Mouse (Mus musculus) forebrain, postnatal 0 days (tissue): Measurements from ENCODE around the gene Hcn2. TPM values are rescaled to one million over a fixed set of nuclear protein-coding genes. Genes with fewer than 3 reads are reported as not detected.

Experiments used
- ATAC-seq: fragments of 200-750 bp; cut with Nextera tagmentation; 2 replicates; pipeline ENCODE4 v1.8.0; 2017; ENCODE audit warnings: mild to moderate bottlenecking, moderate library complexity
- DNase-seq: peaks from one replicate; pipeline ENCODE4 v3.0.0-alpha.2; 2015
- H3K27ac ChIP-seq: fragments of 300-500 bp; sonication (generic); 2 replicates; pipeline ENCODE4 v1.5.1; 2014; ENCODE audit warnings: low read depth, mild to moderate bottlenecking, antibody characterized with exemption, low read length, moderate library complexity, mixed read lengths
- H3K27me3 ChIP-seq: fragments of 300-500 bp; sonication (generic); 2 replicates; pipeline ENCODE4 v1.6.1; 2014; ENCODE audit warnings: mild to moderate bottlenecking, low read length, mixed read lengths; ENCODE audit not compliant: insufficient read depth
- H3K36me3 ChIP-seq: fragments of 300-500 bp; sonication (generic); 2 replicates; pipeline ENCODE4 v1.6.1; 2014; ENCODE audit warnings: mild to moderate bottlenecking, moderate library complexity; ENCODE audit not compliant: insufficient read depth
- H3K4me1 ChIP-seq: fragments of 300-500 bp; sonication (generic); 2 replicates; pipeline ENCODE4 v1.6.1; 2014; ENCODE audit warnings: antibody characterized with exemption; ENCODE audit not compliant: insufficient read depth
- H3K4me2 ChIP-seq: fragments of 300-500 bp; sonication (generic); 2 replicates; pipeline ENCODE4 v1.6.1; 2014; ENCODE audit warnings: low read depth, mild to moderate bottlenecking, moderate library complexity
- H3K4me3 ChIP-seq: fragments of 300-500 bp; sonication (generic); 2 replicates; pipeline ENCODE4 v1.5.1; 2014; ENCODE audit warnings: low read depth, low read length, mixed read lengths
- H3K9ac ChIP-seq: fragments of 300-500 bp; sonication (generic); 2 replicates; pipeline ENCODE4 v1.6.1; 2014; ENCODE audit warnings: mild to moderate bottlenecking
- H3K9me3 ChIP-seq: fragments of 300-500 bp; sonication (generic); 2 replicates; pipeline ENCODE4 v1.6.1; 2016; ENCODE audit warnings: low read length
- CTCF ChIP-seq: sonication (generic); IDR thresholded peaks from 2 replicates; pipeline ENCODE4 v1.5.1; 2016; ENCODE audit warnings: antibody characterized with exemption, control low read depth, low read depth
- WGBS: fragments of 180-500 bp; shearing (Covaris S2); extraction: QIAGEN DNeasy Blood & Tissue Kit; methylation state at CpG from one replicate; pipeline ENCODE4 v1.1.7; 2014; 5-methylcytosine and 5-hydroxymethylcytosine counted together
- polyA plus RNA-seq: library from polyadenylated mRNA; unstranded; fragments of >200 nt; fragmentation: Nextera tagmentation; extraction: Ambion mirVana; gene quantifications from 2 replicates; pipeline ENCODE4 v1.2.1, GENCODE M21; 2015
- total RNA-seq: library from RNA; depleted of rRNA; stranded (reverse); fragments of >200 nt; gene quantifications from 2 replicates; pipeline ENCODE4 v1.2.3, GENCODE M21; 2014; rRNA removed

Hcn2 gene
- total RNA-seq = 28.0 and 34.5 TPM in 2 replicates
- polyA plus RNA-seq = 3.6 and 4.7 TPM in 2 replicates

DNA sequence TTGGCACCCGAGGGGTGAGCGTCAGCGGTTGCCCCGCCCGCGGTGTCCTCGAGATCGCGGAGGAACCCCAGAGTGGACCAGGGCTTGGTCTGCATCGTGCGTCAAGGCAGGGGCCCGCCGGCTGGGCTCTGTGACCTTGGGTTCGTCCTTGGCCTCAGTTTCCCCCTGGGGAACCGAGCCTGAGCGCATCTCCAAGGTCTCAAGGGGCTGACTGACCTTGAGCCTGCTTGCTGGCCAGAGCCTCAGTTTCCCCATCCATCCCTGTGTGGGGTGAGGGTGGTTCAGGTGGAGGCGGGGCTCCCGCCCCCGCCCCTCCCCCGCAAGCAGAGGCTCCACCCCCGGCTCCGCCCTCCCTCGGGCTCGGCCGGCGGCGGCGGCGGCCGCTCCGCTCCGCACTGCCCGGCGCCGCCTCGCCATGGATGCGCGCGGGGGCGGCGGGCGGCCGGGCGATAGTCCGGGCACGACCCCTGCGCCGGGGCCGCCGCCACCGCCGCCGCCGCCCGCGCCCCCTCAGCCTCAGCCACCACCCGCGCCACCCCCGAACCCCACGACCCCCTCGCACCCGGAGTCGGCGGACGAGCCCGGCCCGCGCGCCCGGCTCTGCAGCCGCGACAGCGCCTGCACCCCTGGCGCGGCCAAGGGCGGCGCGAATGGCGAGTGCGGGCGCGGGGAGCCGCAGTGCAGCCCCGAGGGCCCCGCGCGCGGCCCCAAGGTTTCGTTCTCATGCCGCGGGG lies at the start of gene Hcn2:
TSS of gene Hcn2 (plus strand) at position 381 of the 734 bp plus-strand sequence.
- WGBS = 5% methylated on average over 71 of the region's 91 CpGs

DNA sequence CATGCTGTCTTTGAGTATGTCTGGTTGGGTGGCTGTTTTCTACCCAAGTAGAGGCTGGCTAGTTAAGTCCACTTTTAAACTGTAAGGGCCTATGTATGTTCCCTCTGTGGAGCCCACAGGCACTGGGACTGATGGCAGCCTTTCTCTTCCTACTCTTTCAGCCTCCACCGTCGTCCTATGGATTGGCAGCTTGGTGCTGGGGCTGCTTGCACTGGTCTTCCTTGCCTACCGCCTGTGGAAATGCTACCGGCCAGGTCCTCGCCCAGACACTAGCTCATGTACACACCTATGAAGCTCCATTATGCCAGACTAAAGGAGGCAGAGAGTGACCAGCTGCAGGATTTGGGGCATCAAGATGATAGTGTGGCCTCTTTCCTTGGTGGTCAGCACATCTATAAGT lies 48.4 kb upstream of the Hcn2 start:
- H3K9me3 ChIP-seq = no peaks in the 10 kb centered on the region
- peak overlapping the region; percentile 10; the same call in 1 of the 2 replicates for H3K9ac ChIP-seq
- peak overlapping the region; percentile 95 for H3K27ac ChIP-seq
- H3K27me3 ChIP-seq = no peaks in the 10 kb centered on the region
- ATAC-seq (no peak), DNase-seq (no peak)
- 86% methylated on average over 5 of the region's 5 CpGs for WGBS
- peak overlapping the region; percentile 100 for H3K4me3 ChIP-seq
- H3K4me1 ChIP-seq = peaks cover 18% of the 10 kb centered on the region
- H3K36me3 ChIP-seq = peaks cover 4% of the 10 kb centered on the region; the same call in 1 of the 2 replicates
- peak overlapping the region; percentile 89 for H3K4me2 ChIP-seq
- TF ChIP-seq CTCF = no peak

More for the DNA sequence above, at the start of gene Hcn2:
- peak within 1 kb of the TSS; percentile 79 for H3K4me3 ChIP-seq
- H3K27me3 ChIP-seq = peaks cover 12% of the 10 kb centered on the region
- H3K4me2 ChIP-seq = peak within 1 kb of the TSS; percentile 93
- peaks cover 6% of the 10 kb centered on the region for H3K36me3 ChIP-seq
- TF ChIP-seq CTCF = no peak
- peak; percentile 47 for DNase-seq
- H3K27ac ChIP-seq = peak within 1 kb of the TSS; percentile 62
- ATAC-seq = peak; percentile 65
- H3K4me1 ChIP-seq = peaks cover 12% of the 10 kb centered on the region
- peak within 1 kb of the TSS; percentile 72 for H3K9ac ChIP-seq
- no peaks in the 10 kb centered on the region for H3K9me3 ChIP-seq

DNA sequence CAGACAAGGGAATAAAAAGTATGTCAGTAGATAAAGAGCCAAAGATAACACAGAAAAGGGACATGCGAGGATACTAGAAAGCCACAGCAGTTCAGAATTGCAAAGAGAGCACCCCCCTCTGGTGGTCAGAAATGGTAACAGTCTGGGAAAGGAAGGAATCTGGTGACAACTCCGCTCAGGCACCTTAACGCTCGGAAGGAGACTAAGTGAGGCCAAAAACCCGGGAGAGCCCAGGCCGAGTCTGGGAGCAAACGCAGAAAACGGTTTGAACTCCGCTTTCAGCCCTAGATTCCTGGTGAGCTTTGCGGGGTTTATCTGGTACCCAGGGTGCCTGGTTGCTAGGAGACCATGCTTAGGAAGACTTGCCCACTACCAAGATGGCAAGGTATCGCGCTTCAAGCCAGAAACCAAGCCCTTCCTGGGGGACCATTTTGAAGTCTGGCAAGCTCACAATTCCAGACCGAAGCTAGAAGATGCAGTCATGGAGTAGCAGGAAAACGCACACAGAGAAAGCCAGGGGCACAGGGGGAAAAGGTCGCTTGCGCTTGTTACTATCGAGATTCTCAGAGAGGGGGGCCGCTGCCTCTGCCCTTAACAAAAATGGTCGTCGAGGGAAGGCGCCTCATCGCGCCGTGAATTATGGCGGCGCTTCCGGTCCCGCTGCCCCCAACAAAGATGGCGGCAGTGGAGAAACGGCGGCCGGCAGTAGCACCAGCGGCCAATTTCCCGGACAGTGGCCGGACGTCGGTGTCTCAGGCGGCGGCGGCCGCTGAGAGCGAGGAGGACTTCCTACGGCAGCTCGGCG lies 47.5 kb upstream of the Hcn2 start, which contains the start of gene Tpgs1:
TSS of gene Tpgs1 (plus strand) at position 599 of the 805 bp plus-strand sequence.
- peak within 1 kb of the TSS; percentile 96 for H3K9ac ChIP-seq
- peak within 1 kb of the TSS; percentile 89 for H3K4me2 ChIP-seq
- WGBS = under 1% methylated on average over 45 of the region's 45 CpGs
- peak within 1 kb of the TSS; percentile 95 for H3K27ac ChIP-seq
- DNase-seq (peak; percentile 98), ATAC-seq (peak; percentile 92)
- no peaks in the 10 kb centered on the region for H3K9me3 ChIP-seq
- H3K4me3 ChIP-seq = peak within 1 kb of the TSS; percentile 100
- peaks cover 18% of the 10 kb centered on the region for H3K4me1 ChIP-seq
- H3K27me3 ChIP-seq = no peaks in the 10 kb centered on the region
- peak; percentile 93 for TF ChIP-seq CTCF
- H3K36me3 ChIP-seq = peaks cover 4% of the 10 kb centered on the region; the same call in 1 of the 2 replicates

DNA sequence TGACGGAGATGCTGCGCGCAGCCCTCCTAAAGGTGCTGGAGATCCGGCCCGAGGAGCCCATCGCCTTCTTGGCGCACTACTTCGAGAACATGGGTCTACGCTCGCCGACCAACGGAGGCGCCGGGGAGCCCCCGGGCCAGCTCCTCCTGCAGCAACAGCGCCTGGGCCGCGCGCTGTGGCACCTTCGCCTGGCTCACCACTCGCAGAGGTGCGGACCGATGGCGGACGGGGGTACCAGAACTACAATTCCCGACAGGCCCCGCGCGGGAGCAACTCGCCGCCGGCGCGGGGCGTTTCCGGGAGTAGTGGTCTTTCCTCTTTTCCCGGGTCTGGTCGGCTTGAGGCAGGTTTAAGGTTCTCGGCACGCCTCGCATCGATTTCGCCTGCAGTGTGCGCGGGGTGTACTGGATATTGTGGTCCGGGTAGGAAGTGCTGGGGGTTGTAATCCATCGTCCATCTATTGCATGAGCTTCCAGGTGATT lies 46.8 kb upstream of the Hcn2 start:
- Histone ChIP-seq H3K4me1 (peaks cover 18% of the 10 kb centered on the region), H3K9me3 (no peaks in the 10 kb centered on the region), H3K27me3 (no peaks in the 10 kb centered on the region), H3K4me3 (peak overlapping the region; percentile 100), H3K9ac (peak overlapping the region; percentile 96), H3K36me3 (peaks cover 4% of the 10 kb centered on the region; the same call in 1 of the 2 replicates), H3K4me2 (peak overlapping the region; percentile 89), H3K27ac (peak overlapping the region; percentile 95)
- WGBS = 3% methylated on average over 39 of the region's 47 CpGs
- DNase-seq (peak; percentile 88), ATAC-seq (peak; percentile 67)
- 0 out of 2 replicates have a peak, but pooled peaks have one; percentile 1 for TF ChIP-seq CTCF

DNA sequence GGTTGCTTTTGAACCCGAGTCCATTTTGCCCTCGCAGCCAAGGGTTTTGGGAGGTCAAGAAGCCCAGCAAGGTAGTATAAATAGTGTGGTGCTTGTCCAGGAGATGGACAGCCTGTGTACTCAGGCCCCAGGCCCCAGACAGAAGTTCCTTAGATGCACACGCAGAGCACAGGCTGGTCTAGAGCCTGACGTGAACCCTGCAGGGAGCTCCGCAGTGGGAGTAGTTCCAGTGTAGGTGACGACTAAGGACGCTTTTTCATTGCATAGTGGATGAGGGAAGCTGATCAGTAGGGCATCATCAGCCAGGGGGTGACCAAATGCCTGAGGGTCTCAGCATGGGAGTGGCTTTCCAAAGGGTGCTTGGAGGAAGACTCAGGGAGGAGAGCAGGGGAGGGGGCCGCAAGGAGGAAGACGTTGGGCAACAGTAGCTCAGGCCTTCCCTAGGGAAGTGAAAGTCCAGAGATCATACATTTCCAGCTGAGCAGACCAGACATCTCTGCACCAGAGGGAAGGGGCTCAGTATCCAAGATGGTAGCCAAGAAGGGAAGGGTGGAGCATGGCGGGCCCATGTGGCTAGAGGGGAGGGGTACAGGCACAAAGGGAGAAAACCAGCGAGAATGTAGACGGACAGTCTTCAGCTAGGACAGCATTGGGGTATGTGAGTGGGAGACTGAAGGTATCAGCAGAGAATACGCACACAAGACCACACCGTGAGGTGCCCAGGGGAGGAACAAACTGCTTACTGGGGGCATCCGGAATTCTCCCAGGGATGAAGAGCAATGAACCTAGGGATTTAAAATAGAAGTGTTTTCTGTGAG lies 46.2 kb upstream of the Hcn2 start:
- no peak for TF ChIP-seq CTCF
- 35% methylated on average over 15 of the region's 15 CpGs for WGBS
- no peak for DNase-seq

More for the DNA sequence above, 46.2 kb upstream of the Hcn2 start:
- Histone ChIP-seq H3K4me2 (peak overlapping the region; percentile 89), H3K9me3 (no peaks in the 10 kb centered on the region), H3K4me1 (peaks cover 18% of the 10 kb centered on the region), H3K36me3 (peaks cover 5% of the 10 kb centered on the region; the same call in 1 of the 2 replicates), H3K9ac (peak overlapping the region; percentile 96), H3K4me3 (peak overlapping the region; percentile 100), H3K27ac (peak overlapping the region; percentile 95), H3K27me3 (no peaks in the 10 kb centered on the region)
- 0 out of 2 replicates have a peak, but pooled peaks have one; percentile 6 for ATAC-seq
